Mouse (Mus musculus): ENCODE data around the gene 2210010C04Rik. TPM values are rescaled to one million over a fixed set of nuclear protein-coding genes. Genes with fewer than 3 reads are reported as not detected.

2210010C04Rik gene
- polyA plus RNA-seq (2021; fragmentation: Nextera tagmentation) = 0.10 TPM in 1 of 2 replicates, not detected in the other
- long read RNA-seq, experiment 1 = 0 reads
- long read RNA-seq, experiment 2 = 0 reads

DNA sequence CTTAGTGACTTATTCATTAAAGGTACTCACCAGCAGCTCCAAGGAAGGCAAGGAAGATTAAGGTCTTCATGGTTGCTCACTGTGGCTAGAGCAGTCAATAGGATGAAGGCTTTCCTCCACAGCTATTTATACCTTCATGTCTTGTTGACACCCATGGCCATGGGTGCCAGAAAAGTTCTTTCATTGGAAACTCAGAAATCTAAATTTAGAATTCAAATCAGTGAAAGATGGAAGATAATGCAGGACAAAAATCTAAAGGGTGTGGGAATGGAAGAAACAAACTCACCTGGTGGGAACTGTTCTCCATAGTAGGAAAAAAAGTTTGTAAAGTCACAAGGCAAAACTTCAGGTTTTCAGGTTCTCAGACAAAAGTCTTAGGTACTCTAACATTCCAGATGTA is at the start of gene 2210010C04Rik:
TSS of gene 2210010C04Rik (minus strand) at position 101 of the 400 bp plus-strand sequence.

DNA sequence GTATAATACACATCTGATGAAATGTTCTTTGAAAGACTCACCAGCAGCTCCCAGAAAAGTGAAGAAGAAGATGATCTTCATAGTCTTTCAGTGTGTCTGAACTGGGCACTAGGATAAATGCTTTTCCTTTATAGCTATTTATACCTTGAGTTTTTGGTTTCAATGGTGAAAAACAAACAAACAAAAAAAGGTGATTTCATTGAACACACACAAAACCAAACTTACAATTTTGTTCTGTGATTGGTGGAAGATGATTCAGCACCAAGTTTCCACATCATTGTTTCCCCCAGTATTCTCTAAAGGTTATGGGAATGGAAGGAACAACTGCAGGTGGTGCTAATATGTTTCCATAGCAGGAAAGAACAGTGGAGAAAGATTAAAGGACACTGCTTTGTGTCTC is 35.9 kb downstream of the 2210010C04Rik start, which contains the start of gene Gm2663:
TSS of gene Gm2663 (minus strand) at position 101 of the 400 bp plus-strand sequence.

Other genes with a start within 250 kb of the 2210010C04Rik start
- gene Moxd2, start 148.0 kb downstream of the 2210010C04Rik start, polyA plus RNA-seq (2021; fragmentation: Nextera tagmentation) = not detected in 2 replicates
- gene Prss58, start 135.1 kb downstream of the 2210010C04Rik start, polyA plus RNA-seq (2021; fragmentation: Nextera tagmentation) = not detected in 2 replicates
- gene 1700074P13Rik, start 95.0 kb downstream of the 2210010C04Rik start, polyA plus RNA-seq (2021; fragmentation: Nextera tagmentation) = not detected in 2 replicates
- gene Gm4744, start 83.6 kb downstream of the 2210010C04Rik start, polyA plus RNA-seq (2021; fragmentation: Nextera tagmentation) = not detected in 2 replicates
- gene 1810009J06Rik, start 70.8 kb downstream of the 2210010C04Rik start, polyA plus RNA-seq (2021; fragmentation: Nextera tagmentation) = not detected in 2 replicates
- not detected in 2 replicates for gene Gm2663, start 36.0 kb downstream of the 2210010C04Rik start, polyA plus RNA-seq (2021; fragmentation: Nextera tagmentation)

Data from left cerebral cortex, adult 6 months (tissue).